Mouse (Mus musculus) heart, postnatal 36 days (tissue): Measurements from ENCODE around the gene Mms19. TPM values are rescaled to one million over a fixed set of nuclear protein-coding genes. Genes with fewer than 3 reads are reported as not detected.

Experiments used
- DNase-seq, 2 experiments: peaks; one replicate each; pipeline ENCODE4 v3.0.0; 2021 to 2022
- intact Hi-C: fragments of 180-260 bp; cut with DNase I; formaldehyde crosslinking; loops from one replicate; pipeline ENCODE4 v1.15.1; 2025
- total RNA-seq, 2 experiments: library from RNA; stranded (reverse); gene quantifications; 2 replicates each; pipeline ENCODE4 v1.2.3; 2021

Mms19 gene
- total RNA-seq, 2 experiments from 2014 or later = 17.3 to 18.0 TPM

- intact Hi-C loops = no loop called here
- peak in 1 of 2 experiments; percentile 28 for DNase-seq
These were observed 18.8 kb upstream of the Mms19 start for GRCm38 (mm10) chr19:41999688-42000283.

- peak in 1 of 2 experiments; percentile 37 for DNase-seq
- intact Hi-C loops = no loop called here
These were observed 18.0 kb upstream of the Mms19 start for GRCm38 (mm10) chr19:41998770-41999548.

- no peak for DNase-seq
- intact Hi-C loops = no loop called here
These were observed 16.1 kb upstream of the Mms19 start for GRCm38 (mm10) chr19:41997090-41997489.

- intact Hi-C loops = no loop called here
- no peak for DNase-seq
These were observed 14.5 kb upstream of the Mms19 start for GRCm38 (mm10) chr19:41995483-41995882.

- intact Hi-C loops = no loop called here
- no peak for DNase-seq
These were observed 13.1 kb upstream of the Mms19 start for GRCm38 (mm10) chr19:41994023-41994422.

GRCm38 (mm10) chr19:41993484-41993883 is 12.5 kb upstream of the Mms19 start:
- intact Hi-C loops = no loop called here
- peak; percentile 75 to 80 for DNase-seq

GRCm38 (mm10) chr19:41992971-41993370 is 12.0 kb upstream of the Mms19 start:
- DNase-seq = no peak
- intact Hi-C loops = no loop called here

- no peak for DNase-seq
- intact Hi-C loops = no loop called here
These were observed 11.0 kb upstream of the Mms19 start for GRCm38 (mm10) chr19:41991926-41992477.

- intact Hi-C loops = no loop called here
- DNase-seq = no peak
These were observed 8.9 kb upstream of the Mms19 start for GRCm38 (mm10) chr19:41989810-41990209.

GRCm38 (mm10) chr19:41987206-41987605 is 6.2 kb upstream of the Mms19 start:
- DNase-seq = no peak
- intact Hi-C loops = no loop called here

- no peak for DNase-seq
- intact Hi-C loops = no loop called here
These were observed 5.0 kb upstream of the Mms19 start for GRCm38 (mm10) chr19:41985994-41986393.

- intact Hi-C loops = loop anchor here (2.0 kb wide), 1 partner anchor 34 kb away; no protein-coding TSS in a partner anchor
- DNase-seq = peak in 1 of 2 experiments; percentile 41
These were observed 1.8 kb upstream of the Mms19 start for GRCm38 (mm10) chr19:41982791-41983150.

- intact Hi-C loops = loop anchor here (2.0 kb wide), 1 partner anchor 35 kb away; no protein-coding TSS in a partner anchor
- DNase-seq = peak in 1 of 2 experiments; percentile 77
These were observed 1.2 kb upstream of the Mms19 start for GRCm38 (mm10) chr19:41981931-41982790.

- intact Hi-C loops = no loop called here
- no peak for DNase-seq
These were observed 604 bp upstream of the Mms19 start, which contains the start of gene Ubtd1 for GRCm38 (mm10) chr19:41981595-41981927. Gene Ubtd1 (plus strand): TSS chr19:41981763.

GRCm38 (mm10) chr19:41980422-41980818 is 537 bp downstream of the Mms19 start:
- no peak for DNase-seq
- intact Hi-C loops = loop anchor here (1.0 kb wide), 1 partner anchor 46 kb away; no protein-coding TSS in a partner anchor

- intact Hi-C loops = no loop called here
- DNase-seq = no peak
These were observed 6.8 kb downstream of the Mms19 start for GRCm38 (mm10) chr19:41973891-41974794.

GRCm38 (mm10) chr19:41969618-41970017 is 11.3 kb downstream of the Mms19 start:
- DNase-seq = no peak
- intact Hi-C loops = no loop called here

GRCm38 (mm10) chr19:41953574-41953973 is 27.4 kb downstream of the Mms19 start:
- intact Hi-C loops = no loop called here
- DNase-seq = no peak

- intact Hi-C loops = no loop called here
- DNase-seq = no peak
These were observed 28.7 kb downstream of the Mms19 start for GRCm38 (mm10) chr19:41952287-41952686.

GRCm38 (mm10) chr19:41943841-41944240 is 37.1 kb downstream of the Mms19 start:
- no peak for DNase-seq
- intact Hi-C loops = no loop called here
